Mouse (Mus musculus) ES-E14 (cell line): ENCODE measurements around the gene Tyw1. TPM values are rescaled to one million over a fixed set of nuclear protein-coding genes. Genes with fewer than 3 reads are reported as not detected.

ENCODE experiments used
- DNase-seq: peaks from one replicate; pipeline ENCODE4 v3.0.0-alpha.2; 2013; ENCODE audit warnings: low read depth, low spot score
- H3K27ac ChIP-seq: 2 replicates; pipeline ENCODE4 v1.5.1; 2012; ENCODE audit warnings: low read depth, mild to moderate bottlenecking, low read length, moderate library complexity, mixed read lengths; ENCODE audit not compliant: poor library complexity, insufficient read depth, severe bottlenecking
- H3K36me3 ChIP-seq: 2 replicates; pipeline ENCODE4 v1.6.1; 2012; ENCODE audit warnings: mild to moderate bottlenecking, low read length, moderate library complexity, mixed read lengths; ENCODE audit not compliant: control insufficient read depth, poor library complexity, insufficient read depth, severe bottlenecking
- H3K4me1 ChIP-seq, 2 experiments: fragments of 150-350 bp in 1 of 2; sonication (generic) in 1 of 2; 2 replicates each; pipeline ENCODE4 v1.6.1; 2012; ENCODE audit warnings: low read length in 2 of 2, mild to moderate bottlenecking in 1 of 2, mixed read lengths in 1 of 2; ENCODE audit not compliant: control insufficient read depth in 2 of 2, insufficient read depth in 2 of 2, poor library complexity in 1 of 2
- H3K4me3 ChIP-seq, 2 experiments: fragments of 150-350 bp in 1 of 2; sonication (generic) in 1 of 2; 2 replicates each; pipeline ENCODE4 v1.5.1; 2012; ENCODE audit warnings: low read length in 2 of 2, low read depth in 1 of 2, mild to moderate bottlenecking in 1 of 2, mixed read lengths in 1 of 2; ENCODE audit not compliant: insufficient read depth in 1 of 2, poor library complexity in 1 of 2, severe bottlenecking in 1 of 2
- H3K9ac ChIP-seq: 2 replicates; pipeline ENCODE4 v1.6.1; 2012; ENCODE audit warnings: low read depth, mild to moderate bottlenecking, low read length, mixed read lengths; ENCODE audit not compliant: poor library complexity, insufficient read depth, severe bottlenecking
- H3K9me3 ChIP-seq: fragments of 150-350 bp; sonication (generic); 2 replicates; pipeline ENCODE4 v1.6.1; 2012; ENCODE audit warnings: low read depth, mild to moderate bottlenecking, low read length; ENCODE audit not compliant: control insufficient read depth, insufficient read depth
- CHD2 ChIP-seq: IDR thresholded peaks from 2 replicates; pipeline ENCODE4 v1.6.1; 2014; ENCODE audit warnings: mild to moderate bottlenecking, low read depth, low read length, inconsistent platforms
- HCFC1 ChIP-seq: IDR thresholded peaks from 2 replicates; pipeline ENCODE4 v1.6.1; 2012; ENCODE audit warnings: low read length, inconsistent platforms, borderline replicate concordance; ENCODE audit not compliant: insufficient read depth
- MAFK ChIP-seq: IDR thresholded peaks from 2 replicates; pipeline ENCODE4 v1.6.1; 2014; ENCODE audit warnings: mild to moderate bottlenecking, low read depth, low read length, inconsistent platforms; ENCODE audit not compliant: insufficient read depth
- ZC3H11A ChIP-seq: IDR thresholded peaks from 2 replicates; pipeline ENCODE4 v1.6.1; 2012; ENCODE audit warnings: low read depth, mild to moderate bottlenecking, inconsistent platforms, low read length, borderline replicate concordance
- ZNF384 ChIP-seq: IDR thresholded peaks from 2 replicates; pipeline ENCODE4 v1.6.1; 2012; ENCODE audit warnings: low read depth, low read length, inconsistent platforms
- in situ Hi-C, 2 experiments: fragments of 600-800 bp; cut with MboI; formaldehyde crosslinking; loops; one replicate each; pipeline ENCODE4 v1.15.1; 2025; ENCODE audit warnings: low sequenced_read_pairs in 2 of 2, inconsistent platforms in 1 of 2; ENCODE audit not compliant: unreplicated experiment in 2 of 2
- total RNA-seq: library from RNA; depleted of rRNA; stranded (reverse); fragments of 300-350 nt; gene quantifications from 2 replicates; pipeline ENCODE4 v1.2.3, GENCODE M21; 2012

Gene Tyw1
- total RNA-seq, 1 experiment, result 87.9 TPM

GRCm38 (mm10) chr5:130256678-130257271 lies 1.4 kb downstream of the Tyw1 start:
- in situ Hi-C loops, result no loop called here
- Histone ChIP-seq H3K27ac (peak overlapping the region; percentile 59), H3K9me3 (no peaks in the 10 kb centered on the region), H3K4me3 (peak overlapping the region; percentile 89 to 99), H3K36me3 (peaks cover 27% of the 10 kb centered on the region), H3K4me1 (peaks cover 0 to 3% of the 10 kb centered on the region in 2 experiments; a peak in 1 of 4 replicates), H3K9ac (peak overlapping the region; percentile 93)
- TF ChIP-seq ZNF384, result peak; percentile 100
- 0 out of 2 replicates have a peak, but pooled peaks have one; percentile 23 for TF ChIP-seq HCFC1
- no peak for TF ChIP-seq ZC3H11A
- DNase-seq, result peak; percentile 96

GRCm38 (mm10) chr5:130257303-130257702 lies 1.9 kb downstream of the Tyw1 start:
- Histone ChIP-seq H3K4me3 (peak overlapping the region; percentile 89 to 99), H3K36me3 (peaks cover 22% of the 10 kb centered on the region), H3K27ac (peak overlapping the region; percentile 59), H3K9me3 (no peaks in the 10 kb centered on the region), H3K4me1 (peaks cover 0 to 3% of the 10 kb centered on the region in 2 experiments; a peak in 1 of 4 replicates), H3K9ac (peak overlapping the region; percentile 93)
- TF ChIP-seq HCFC1 (no peak), CHD2 (no peak), ZNF384 (no peak), ZC3H11A (no peak), MAFK (no peak)
- no peak for DNase-seq
- in situ Hi-C loops, result no loop called here

- Histone ChIP-seq H3K4me3 (no peak overlapping the region), H3K4me1 (no peaks in the 10 kb centered on the region), H3K9ac (no peak overlapping the region), H3K27ac (no peak overlapping the region), H3K36me3 (peaks cover 32% of the 10 kb centered on the region), H3K9me3 (no peaks in the 10 kb centered on the region)
- in situ Hi-C loops, result no loop called here
- DNase-seq, result no peak
- TF ChIP-seq ZC3H11A (no peak), ZNF384 (peak; percentile 34; the same call in 1 of the 2 replicates)
Measured at GRCm38 (mm10) chr5:130263454-130263853, 8.0 kb downstream of the Tyw1 start.

- DNase-seq, result no peak
- H3K9me3 ChIP-seq, result no peaks in the 10 kb centered on the region
- H3K4me1 ChIP-seq, result peaks cover 0 to 2% of the 10 kb centered on the region in 2 experiments; a peak in 1 of 4 replicates
- TF ChIP-seq ZC3H11A, result no peak
- TF ChIP-seq ZNF384, result no peak
- TF ChIP-seq HCFC1, result no peak
- TF ChIP-seq MAFK, result no peak
- no peak for TF ChIP-seq CHD2
- no peak overlapping the region for H3K27ac ChIP-seq
- H3K36me3 ChIP-seq, result peaks cover 33% of the 10 kb centered on the region
- no peak overlapping the region for H3K9ac ChIP-seq
- in situ Hi-C loops, result no loop called here
- H3K4me3 ChIP-seq, result no peak overlapping the region
Measured at GRCm38 (mm10) chr5:130264433-130265005, 9.1 kb downstream of the Tyw1 start.
